Mouse (Mus musculus) lung, embryonic 16.5 days (tissue): ENCODE measurements around the gene Col19a1. TPM values are rescaled to one million over a fixed set of nuclear protein-coding genes. Genes with fewer than 3 reads are reported as not detected.

ENCODE experiments used
- ATAC-seq: fragments of 200-750 bp; cut with Nextera tagmentation; 2 replicates; pipeline ENCODE4 v1.8.0; 2017; ENCODE audit warnings: low read depth, mild to moderate bottlenecking, moderate library complexity
- H3K27ac ChIP-seq: fragments of 300-500 bp; sonication (generic); 2 replicates; pipeline ENCODE4 v1.5.1; 2014; ENCODE audit warnings: mild to moderate bottlenecking, control low read depth, low read length
- H3K27me3 ChIP-seq: fragments of 300-500 bp; sonication (generic); 2 replicates; pipeline ENCODE4 v1.6.1; 2014; ENCODE audit warnings: low read depth, low read length, mixed read lengths; ENCODE audit not compliant: control insufficient read depth, insufficient read depth
- H3K36me3 ChIP-seq: fragments of 300-500 bp; sonication (generic); 2 replicates; pipeline ENCODE4 v1.6.1; 2014; ENCODE audit warnings: low read length; ENCODE audit not compliant: control insufficient read depth, insufficient read depth
- H3K4me1 ChIP-seq: fragments of 300-500 bp; sonication (generic); replicated peaks from 2 replicates; pipeline ENCODE4 v1.6.1; 2014; ENCODE audit warnings: low read length, mixed read lengths; ENCODE audit not compliant: control insufficient read depth, insufficient read depth
- H3K4me2 ChIP-seq: fragments of 300-500 bp; sonication (generic); 2 replicates; pipeline ENCODE4 v1.6.1; 2014; ENCODE audit warnings: low read depth, low read length, control low read depth
- H3K4me3 ChIP-seq: fragments of 300-500 bp; sonication (generic); 2 replicates; pipeline ENCODE4 v1.5.1; 2014; ENCODE audit warnings: mild to moderate bottlenecking, low read length, control low read depth
- H3K9ac ChIP-seq: fragments of 300-500 bp; sonication (generic); 2 replicates; pipeline ENCODE4 v1.6.1; 2014; ENCODE audit warnings: low read length, control low read depth
- H3K9me3 ChIP-seq: fragments of 300-500 bp; sonication (generic); 2 replicates; pipeline ENCODE4 v1.6.1; 2016; ENCODE audit warnings: low read length; ENCODE audit not compliant: control insufficient read depth
- WGBS: fragments of 180-500 bp; shearing (Covaris S2); extraction: QIAGEN DNeasy Blood & Tissue Kit; methylation state at CpG from one replicate; pipeline ENCODE4 v1.1.7; 2014; 5-methylcytosine and 5-hydroxymethylcytosine counted together
- polyA plus RNA-seq: library from polyadenylated mRNA; unstranded; fragments of >200 nt; fragmentation: Nextera tagmentation; extraction: Ambion mirVana; gene quantifications from 2 replicates; pipeline ENCODE4 v1.2.1, GENCODE M21; 2015

Col19a1 gene
- polyA plus RNA-seq, 1 experiment from 2014 or later = 0.14 TPM

DNA sequence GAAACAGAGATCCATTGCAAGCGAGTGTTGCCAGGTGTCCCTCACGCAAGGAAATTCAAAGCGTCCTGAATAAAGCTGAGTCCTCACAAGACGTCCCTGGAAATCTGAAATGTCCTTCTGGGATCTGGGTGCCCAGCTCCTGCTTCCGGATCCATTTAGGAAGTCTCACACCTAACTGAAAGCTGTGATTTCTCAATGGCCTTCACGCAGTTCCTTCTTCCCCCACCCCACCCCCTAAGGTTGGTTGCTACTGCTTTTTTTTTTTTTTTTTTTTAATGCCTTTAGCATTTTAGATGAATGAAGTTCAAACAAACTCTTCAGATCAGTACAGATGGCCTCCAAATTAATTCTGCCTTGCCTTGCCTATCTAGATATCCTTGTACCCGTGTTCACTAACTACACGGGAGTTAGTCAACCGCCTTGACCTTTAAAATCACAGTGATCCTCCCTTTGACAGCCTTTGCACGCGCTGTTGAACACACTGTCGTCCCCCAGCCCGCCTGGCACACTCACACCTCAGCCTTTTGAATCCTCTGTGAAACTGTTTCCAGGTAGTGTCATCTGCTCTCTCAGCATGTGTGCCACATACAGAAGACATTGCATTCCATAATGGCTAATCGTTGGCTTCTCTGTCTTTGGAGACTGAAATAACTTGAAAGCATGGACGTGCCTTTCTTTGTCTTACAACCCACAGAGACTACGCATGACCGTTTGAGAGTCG is 36.6 kb downstream of the Col19a1 start:
- 70% methylated on average over 18 of the region's 18 CpGs for WGBS
- no peaks in the 10 kb centered on the region for H3K4me1 ChIP-seq

GRCm38 (mm10) chr1:24550031-24550430 is 37.2 kb downstream of the Col19a1 start:
- 27% methylated on average over 10 of the region's 10 CpGs for WGBS
- peak overlapping the region; percentile 11; the same call in 1 of the 2 replicates for H3K4me2 ChIP-seq
- no peak for ATAC-seq

More for the DNA sequence above, 36.6 kb downstream of the Col19a1 start:
- Histone ChIP-seq H3K27me3 (no peaks in the 10 kb centered on the region), H3K4me3 (no peak overlapping the region), H3K27ac (no peak overlapping the region), H3K9me3 (no peaks in the 10 kb centered on the region), H3K36me3 (no peaks in the 10 kb centered on the region), H3K9ac (no peak overlapping the region), H3K4me2 (no peak overlapping the region)
- no peak for ATAC-seq

GRCm38 (mm10) chr1:24549050-24549449 is 38.2 kb downstream of the Col19a1 start:
- no peaks in the 10 kb centered on the region for H3K36me3 ChIP-seq
- no peaks in the 10 kb centered on the region for H3K4me1 ChIP-seq
- ATAC-seq = no peak
- WGBS = 70% methylated on average over 8 of the region's 8 CpGs
- no peak overlapping the region for H3K9ac ChIP-seq
- H3K27ac ChIP-seq = no peak overlapping the region
- H3K4me2 ChIP-seq = no peak overlapping the region
- no peak overlapping the region for H3K4me3 ChIP-seq
- no peaks in the 10 kb centered on the region for H3K9me3 ChIP-seq
- H3K27me3 ChIP-seq = no peaks in the 10 kb centered on the region

More at GRCm38 (mm10) chr1:24550031-24550430, 37.2 kb downstream of the Col19a1 start:
- Histone ChIP-seq H3K9ac (no peak overlapping the region), H3K27me3 (no peaks in the 10 kb centered on the region), H3K9me3 (no peaks in the 10 kb centered on the region), H3K4me3 (no peak overlapping the region), H3K4me1 (no peaks in the 10 kb centered on the region), H3K36me3 (no peaks in the 10 kb centered on the region), H3K27ac (no peak overlapping the region)

DNA sequence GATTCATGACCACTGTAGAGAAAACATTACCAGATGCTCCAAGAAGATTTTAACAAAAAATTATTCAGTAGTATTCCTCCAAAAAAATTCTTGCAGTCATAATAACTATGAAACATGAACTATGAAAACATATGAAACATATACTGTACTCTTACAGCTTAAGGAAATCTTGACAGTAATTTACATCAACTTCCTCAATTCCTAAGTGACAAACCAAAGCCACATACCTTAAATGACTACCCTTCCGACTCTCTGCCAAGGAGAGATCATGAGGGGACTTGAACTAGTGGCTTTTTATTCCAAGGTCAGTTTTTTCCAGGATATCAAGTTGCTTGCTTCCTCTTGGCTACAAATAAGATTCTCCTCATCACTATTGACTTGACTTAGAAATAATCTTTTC is 39.7 kb downstream of the Col19a1 start:
- Histone ChIP-seq H3K27me3 (no peaks in the 10 kb centered on the region), H3K9ac (no peak overlapping the region), H3K4me2 (no peak overlapping the region), H3K36me3 (no peaks in the 10 kb centered on the region), H3K4me3 (no peak overlapping the region), H3K27ac (no peak overlapping the region), H3K9me3 (no peaks in the 10 kb centered on the region), H3K4me1 (no peaks in the 10 kb centered on the region)
- ATAC-seq = no peak
- WGBS = 39% methylated on average over 1 of the region's 1 CpGs

DNA sequence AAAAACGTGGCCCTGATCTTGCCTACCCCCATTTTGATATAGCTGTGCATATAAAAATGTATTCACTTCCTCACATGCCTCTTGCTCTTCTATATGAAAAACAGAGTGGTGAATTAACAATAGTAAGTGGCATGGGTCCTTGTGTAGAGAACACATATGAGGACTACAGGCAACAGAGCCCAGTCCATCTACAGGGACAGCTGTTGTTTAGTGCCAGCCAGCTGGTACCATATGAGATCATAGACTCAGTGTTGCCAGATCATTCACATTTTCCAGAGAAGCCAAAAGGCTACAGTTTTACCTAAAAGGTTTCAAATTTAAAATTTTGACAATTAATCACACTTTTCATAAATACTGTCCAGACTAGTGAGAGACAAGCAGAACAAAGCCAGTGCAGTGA is 47.4 kb downstream of the Col19a1 start:
- no peak overlapping the region for H3K27ac ChIP-seq
- ATAC-seq = no peak
- WGBS = 53% methylated on average over 1 of the region's 1 CpGs
- no peak overlapping the region for H3K4me2 ChIP-seq
- H3K9me3 ChIP-seq = no peaks in the 10 kb centered on the region
- H3K36me3 ChIP-seq = no peaks in the 10 kb centered on the region
- H3K27me3 ChIP-seq = no peaks in the 10 kb centered on the region
- H3K4me1 ChIP-seq = no peaks in the 10 kb centered on the region
- H3K4me3 ChIP-seq = no peak overlapping the region
- no peak overlapping the region for H3K9ac ChIP-seq

- H3K4me2 ChIP-seq = no peak overlapping the region
- no peak overlapping the region for H3K4me3 ChIP-seq
- H3K4me1 ChIP-seq = no peaks in the 10 kb centered on the region
- ATAC-seq = no peak
- no peak overlapping the region for H3K9ac ChIP-seq
- H3K27ac ChIP-seq = no peak overlapping the region
- H3K36me3 ChIP-seq = no peaks in the 10 kb centered on the region
- WGBS = 54% methylated on average over 2 of the region's 2 CpGs
- no peaks in the 10 kb centered on the region for H3K27me3 ChIP-seq
- no peaks in the 10 kb centered on the region for H3K9me3 ChIP-seq
Measured at GRCm38 (mm10) chr1:24527194-24527593, 60.1 kb downstream of the Col19a1 start.

DNA sequence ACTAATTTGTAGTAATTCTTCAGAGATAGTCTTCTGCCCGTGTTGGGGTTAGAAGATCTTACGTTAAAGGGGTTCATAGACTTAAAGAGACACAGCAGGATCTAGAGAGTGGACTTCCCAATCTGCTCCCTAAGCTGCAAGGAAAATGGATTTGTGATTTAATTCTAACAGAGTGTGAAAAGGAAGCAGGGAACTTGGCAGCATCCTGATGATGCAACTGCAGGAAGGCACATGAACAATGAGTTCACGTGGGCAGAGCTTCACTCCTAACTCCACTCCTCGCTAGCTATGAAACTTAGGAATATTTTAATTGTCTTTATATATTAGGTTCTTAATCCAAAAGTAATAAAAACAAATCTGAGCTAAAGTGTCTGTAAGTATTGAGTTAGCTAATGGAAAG is 69.8 kb downstream of the Col19a1 start:
- Histone ChIP-seq H3K4me2 (no peak overlapping the region), H3K9ac (no peak overlapping the region), H3K9me3 (no peaks in the 10 kb centered on the region), H3K4me1 (no peaks in the 10 kb centered on the region), H3K36me3 (no peaks in the 10 kb centered on the region), H3K4me3 (no peak overlapping the region), H3K27me3 (no peaks in the 10 kb centered on the region), H3K27ac (no peak overlapping the region)
- WGBS = 82% methylated on average over 4 of the region's 4 CpGs
- no peak for ATAC-seq

GRCm38 (mm10) chr1:24515341-24515740 is 71.9 kb downstream of the Col19a1 start:
- Histone ChIP-seq H3K9ac (no peak overlapping the region), H3K27ac (no peak overlapping the region), H3K4me2 (no peak overlapping the region), H3K36me3 (no peaks in the 10 kb centered on the region), H3K27me3 (no peaks in the 10 kb centered on the region), H3K4me3 (no peak overlapping the region), H3K9me3 (no peaks in the 10 kb centered on the region), H3K4me1 (no peaks in the 10 kb centered on the region)
- WGBS = 68% methylated on average over 5 of the region's 5 CpGs
- ATAC-seq = no peak

- H3K27ac ChIP-seq = no peak overlapping the region
- H3K27me3 ChIP-seq = no peaks in the 10 kb centered on the region
- no peak overlapping the region for H3K9ac ChIP-seq
- no peak overlapping the region for H3K4me2 ChIP-seq
- 66% methylated on average over 6 of the region's 6 CpGs for WGBS
- no peak for ATAC-seq
- no peaks in the 10 kb centered on the region for H3K9me3 ChIP-seq
- no peaks in the 10 kb centered on the region for H3K4me1 ChIP-seq
- H3K36me3 ChIP-seq = no peaks in the 10 kb centered on the region
- no peak overlapping the region for H3K4me3 ChIP-seq
Measured at GRCm38 (mm10) chr1:24511536-24511935, 75.7 kb downstream of the Col19a1 start.
